Mouse (Mus musculus) macrophage (primary cell): ENCODE results near the gene Sorcs3. TPM values are rescaled to one million over a fixed set of nuclear protein-coding genes. Genes with fewer than 3 reads are reported as not detected.

Experiments
- H3K27ac ChIP-seq: fragments of 350-480 bp; formaldehyde crosslinking; 2 replicates; pipeline ENCODE4 v1.9.0; 2021
- H3K36me3 ChIP-seq: fragments of 350-480 bp; formaldehyde crosslinking; 2 replicates; pipeline ENCODE4 v1.9.0; 2021; ENCODE audit errors: inconsistent target
- H3K4me3 ChIP-seq: fragments of 350-480 bp; formaldehyde crosslinking; 2 replicates; pipeline ENCODE4 v1.9.0; 2021; ENCODE audit errors: inconsistent target
- H3K79me2 ChIP-seq: fragments of 350-480 bp; formaldehyde crosslinking; 2 replicates; pipeline ENCODE4 v1.9.0; 2021; ENCODE audit errors: inconsistent target
- WGBS: methylation state at CpG from one replicate; pipeline ENCODE4 v1.1.7; 2026; ENCODE audit warnings: inconsistent platforms; ENCODE audit not compliant: missing documents; 5-methylcytosine and 5-hydroxymethylcytosine counted together
- polyA plus RNA-seq: library from polyadenylated mRNA; stranded (reverse); fragments of 250-400 nt; gene quantifications from 3 replicates; pipeline ENCODE4 v1.2.4, GENCODE M21; 2018; ENCODE audit warnings: inconsistent platforms

The Sorcs3 gene
- polyA plus RNA-seq, 1 experiment from 2014 or later = not detected

DNA sequence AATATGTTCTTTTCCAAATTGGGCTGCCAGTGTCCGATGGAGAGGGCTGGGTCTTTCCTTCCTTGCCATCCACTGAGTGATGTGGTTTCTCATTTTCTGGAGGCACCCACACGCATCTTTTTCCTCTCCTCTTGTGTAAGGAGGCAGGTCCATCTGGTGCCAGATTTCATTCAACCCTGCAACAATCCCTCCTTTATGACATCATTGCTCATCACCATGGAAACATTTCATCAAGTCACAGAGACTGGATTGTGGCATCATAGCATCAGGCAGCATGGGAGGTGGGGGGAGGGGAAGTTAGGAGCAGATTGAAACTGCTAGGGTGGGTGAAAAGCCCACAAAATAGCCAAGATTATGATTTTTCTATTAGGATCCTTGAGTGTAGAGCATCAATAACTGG lies 35.1 kb downstream of the Sorcs3 start:
- Histone ChIP-seq H3K79me2 (no peaks in the 10 kb centered on the region), H3K27ac (no peak overlapping the region), H3K36me3 (no peaks in the 10 kb centered on the region), H3K4me3 (no peak overlapping the region)
- WGBS = 63% methylated on average over 2 of the region's 2 CpGs

DNA sequence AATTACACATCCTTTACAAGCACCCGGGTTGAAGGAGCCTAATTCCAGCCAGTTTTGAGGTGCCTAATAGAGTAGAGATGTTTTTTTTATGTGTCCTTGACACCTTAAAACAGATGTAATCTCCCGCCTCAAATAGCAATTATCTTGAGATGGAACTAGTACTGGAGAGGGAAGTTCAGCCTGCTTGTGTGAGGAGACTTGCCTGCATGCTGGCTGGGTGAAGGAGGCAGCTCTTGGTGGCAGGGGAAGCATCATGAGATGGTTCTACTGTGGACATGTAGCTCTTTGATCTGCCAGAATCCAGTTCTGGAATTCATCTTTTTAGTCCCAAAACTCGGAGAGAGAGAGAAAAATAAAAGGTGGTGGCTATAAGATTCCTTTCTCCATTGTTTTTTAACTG lies 38.2 kb downstream of the Sorcs3 start:
- Histone ChIP-seq H3K79me2 (no peaks in the 10 kb centered on the region), H3K36me3 (no peaks in the 10 kb centered on the region), H3K4me3 (no peak overlapping the region), H3K27ac (no peak overlapping the region)
- WGBS = 76% methylated on average over 3 of the region's 3 CpGs

DNA sequence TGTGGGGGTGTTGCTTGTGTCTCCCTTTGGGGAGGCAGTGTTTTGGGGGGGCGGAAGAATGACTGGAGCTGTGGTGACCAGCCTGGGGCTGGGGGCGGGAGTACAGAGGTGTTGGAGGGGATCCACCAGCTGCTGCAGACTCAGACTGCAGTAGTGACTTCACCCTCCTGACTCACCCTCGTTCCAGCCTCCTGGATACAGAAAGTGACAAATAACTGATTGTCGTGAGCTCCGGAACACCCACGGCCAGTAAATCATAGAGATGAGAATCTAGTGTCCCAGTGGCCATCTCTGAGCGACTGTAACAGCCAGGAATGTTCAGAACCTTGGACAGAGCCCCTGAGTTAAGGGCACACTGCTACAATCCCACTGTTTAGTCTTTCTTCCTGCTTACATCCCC lies 53.4 kb downstream of the Sorcs3 start:
- no peaks in the 10 kb centered on the region for H3K79me2 ChIP-seq
- H3K27ac ChIP-seq = no peak overlapping the region
- no peak overlapping the region for H3K4me3 ChIP-seq
- no peaks in the 10 kb centered on the region for H3K36me3 ChIP-seq
- 56% methylated on average over 7 of the region's 7 CpGs for WGBS

GRCm38 (mm10) chr19:48260671-48261070 lies 54.8 kb downstream of the Sorcs3 start:
- Histone ChIP-seq H3K4me3 (no peak overlapping the region), H3K36me3 (no peaks in the 10 kb centered on the region), H3K79me2 (no peaks in the 10 kb centered on the region), H3K27ac (no peak overlapping the region)
- 73% methylated on average over 6 of the region's 8 CpGs for WGBS

- Histone ChIP-seq H3K79me2 (no peaks in the 10 kb centered on the region), H3K27ac (no peak overlapping the region), H3K4me3 (no peak overlapping the region), H3K36me3 (no peaks in the 10 kb centered on the region)
- 86% methylated on average over 5 of the region's 5 CpGs for WGBS
Measured at GRCm38 (mm10) chr19:48263750-48264149, 57.9 kb downstream of the Sorcs3 start.

GRCm38 (mm10) chr19:48280273-48280672 lies 74.4 kb downstream of the Sorcs3 start:
- Histone ChIP-seq H3K27ac (no peak overlapping the region), H3K4me3 (no peak overlapping the region), H3K36me3 (no peaks in the 10 kb centered on the region), H3K79me2 (no peaks in the 10 kb centered on the region)
- 91% methylated on average over 8 of the region's 8 CpGs for WGBS

DNA sequence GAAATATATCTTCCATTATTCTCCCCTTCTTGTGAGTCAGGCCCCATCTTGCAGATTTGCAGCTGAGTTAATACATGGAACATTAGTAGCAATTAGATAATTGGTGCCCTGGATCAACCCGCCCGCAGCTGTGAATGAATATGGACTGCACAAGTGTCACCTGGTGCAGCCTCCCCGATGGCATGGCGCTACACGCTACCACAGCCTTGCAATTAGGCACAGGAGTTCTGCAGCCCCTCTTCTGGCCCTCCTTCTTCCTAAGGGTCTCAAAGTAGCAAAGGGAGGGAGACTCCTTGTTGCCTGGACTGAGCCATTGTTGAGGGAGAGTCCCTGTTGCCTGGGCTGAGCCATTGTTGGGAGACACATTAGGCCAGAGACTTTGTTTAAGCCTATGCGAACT lies 76.4 kb downstream of the Sorcs3 start:
- no peaks in the 10 kb centered on the region for H3K79me2 ChIP-seq
- WGBS = 98% methylated on average over 6 of the region's 6 CpGs
- no peaks in the 10 kb centered on the region for H3K36me3 ChIP-seq
- no peak overlapping the region for H3K27ac ChIP-seq
- no peak overlapping the region for H3K4me3 ChIP-seq

DNA sequence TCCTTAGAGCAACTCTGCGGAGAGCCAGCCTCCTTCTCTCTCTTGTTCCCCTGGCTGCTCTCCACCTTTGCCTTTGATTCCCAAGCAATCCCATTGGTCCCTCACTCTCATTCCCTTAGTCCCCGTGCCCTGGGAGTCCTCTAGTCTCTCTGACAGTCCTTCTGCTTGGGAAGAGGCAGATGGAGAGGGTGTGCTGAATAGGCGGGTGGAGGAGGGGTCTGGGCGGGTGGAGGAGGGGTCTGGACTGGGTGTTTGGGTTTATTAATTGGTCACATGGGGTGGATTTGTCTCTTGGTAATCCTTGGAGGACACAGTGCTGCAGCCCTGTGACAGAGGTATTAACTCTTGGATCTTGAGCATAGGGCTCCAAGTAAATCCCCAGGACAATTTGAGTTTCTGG lies 77.4 kb downstream of the Sorcs3 start:
- Histone ChIP-seq H3K27ac (no peak overlapping the region), H3K79me2 (no peaks in the 10 kb centered on the region), H3K4me3 (no peak overlapping the region), H3K36me3 (no peaks in the 10 kb centered on the region)
- WGBS = 54% methylated on average over 4 of the region's 4 CpGs

GRCm38 (mm10) chr19:48285602-48286225 lies 79.9 kb downstream of the Sorcs3 start:
- H3K36me3 ChIP-seq = no peaks in the 10 kb centered on the region
- no peak overlapping the region for H3K4me3 ChIP-seq
- no peaks in the 10 kb centered on the region for H3K79me2 ChIP-seq
- H3K27ac ChIP-seq = no peak overlapping the region
- WGBS = 72% methylated on average over 10 of the region's 10 CpGs

DNA sequence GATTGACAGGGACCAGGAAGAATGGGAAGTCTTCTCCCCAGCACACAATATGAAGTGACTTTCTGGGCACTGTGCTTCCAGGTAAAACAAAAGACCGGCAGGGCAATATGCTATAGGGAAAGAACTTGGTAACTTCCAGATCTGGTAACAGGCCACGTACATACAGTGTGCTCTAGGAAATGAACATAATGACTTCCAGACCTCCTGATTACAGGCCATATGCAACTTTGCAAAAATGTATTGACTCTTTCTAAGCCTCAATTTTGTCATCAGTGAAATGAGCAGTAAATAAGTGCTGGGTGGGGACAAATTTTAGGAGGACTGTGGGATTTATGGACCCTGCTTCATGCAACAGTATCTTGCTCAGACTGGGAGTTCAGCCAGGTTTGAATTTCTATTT lies 88.4 kb downstream of the Sorcs3 start:
- no peak overlapping the region for H3K27ac ChIP-seq
- 88% methylated on average over 2 of the region's 2 CpGs for WGBS
- no peak overlapping the region for H3K4me3 ChIP-seq
- H3K79me2 ChIP-seq = no peaks in the 10 kb centered on the region
- H3K36me3 ChIP-seq = no peaks in the 10 kb centered on the region

DNA sequence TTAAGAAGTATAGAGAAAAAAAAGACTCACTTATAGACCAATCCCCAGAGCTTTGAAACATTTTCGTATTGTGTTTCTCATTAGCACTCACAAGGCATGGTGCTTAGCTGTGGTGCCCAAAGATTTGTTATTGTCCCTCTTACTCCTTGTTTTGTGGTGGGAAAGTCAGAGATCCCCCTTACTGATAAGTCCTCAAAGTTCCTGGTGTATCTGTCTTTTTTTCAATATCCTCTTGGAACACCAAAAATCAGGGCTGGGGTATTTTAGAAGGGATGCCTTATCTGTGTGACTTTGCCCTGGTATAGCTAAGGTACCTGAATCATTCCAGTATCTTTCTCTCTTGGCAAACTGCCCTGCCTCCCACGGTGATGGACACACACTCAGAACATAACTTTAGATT lies 92.6 kb downstream of the Sorcs3 start:
- WGBS = 87% methylated on average over 2 of the region's 2 CpGs
- no peak overlapping the region for H3K4me3 ChIP-seq
- H3K27ac ChIP-seq = no peak overlapping the region
- H3K79me2 ChIP-seq = no peaks in the 10 kb centered on the region
- no peaks in the 10 kb centered on the region for H3K36me3 ChIP-seq

GRCm38 (mm10) chr19:48300440-48301231 lies 94.8 kb downstream of the Sorcs3 start:
- Histone ChIP-seq H3K27ac (no peak overlapping the region), H3K36me3 (no peaks in the 10 kb centered on the region), H3K79me2 (no peaks in the 10 kb centered on the region), H3K4me3 (no peak overlapping the region)
- 81% methylated on average over 14 of the region's 14 CpGs for WGBS

DNA sequence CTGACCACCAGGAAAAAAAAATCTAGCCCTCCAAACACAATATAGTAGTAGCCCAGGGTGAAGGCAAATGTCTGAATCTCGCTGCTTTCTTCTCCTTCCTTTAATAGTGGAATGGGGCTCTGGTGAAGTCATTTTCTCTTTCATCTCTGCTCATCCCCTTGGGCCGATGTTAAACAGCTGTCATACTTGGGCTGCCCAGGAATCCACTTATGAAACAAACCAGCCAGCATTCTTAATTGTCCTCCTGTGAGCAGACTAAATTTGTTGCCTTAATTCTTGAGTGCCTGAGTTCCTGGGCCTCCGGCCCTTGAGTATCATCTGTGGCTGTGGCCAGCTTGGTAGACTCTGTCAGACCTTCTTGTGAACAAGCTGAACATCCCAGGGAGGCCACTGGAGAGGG lies 95.5 kb downstream of the Sorcs3 start:
- no peaks in the 10 kb centered on the region for H3K36me3 ChIP-seq
- no peaks in the 10 kb centered on the region for H3K79me2 ChIP-seq
- no peak overlapping the region for H3K27ac ChIP-seq
- H3K4me3 ChIP-seq = no peak overlapping the region
- 85% methylated on average over 3 of the region's 3 CpGs for WGBS

GRCm38 (mm10) chr19:48308341-48308740 lies 102.5 kb downstream of the Sorcs3 start:
- 89% methylated on average over 8 of the region's 8 CpGs for WGBS
- Histone ChIP-seq H3K27ac (no peak overlapping the region), H3K79me2 (no peaks in the 10 kb centered on the region), H3K4me3 (no peak overlapping the region), H3K36me3 (no peaks in the 10 kb centered on the region)

DNA sequence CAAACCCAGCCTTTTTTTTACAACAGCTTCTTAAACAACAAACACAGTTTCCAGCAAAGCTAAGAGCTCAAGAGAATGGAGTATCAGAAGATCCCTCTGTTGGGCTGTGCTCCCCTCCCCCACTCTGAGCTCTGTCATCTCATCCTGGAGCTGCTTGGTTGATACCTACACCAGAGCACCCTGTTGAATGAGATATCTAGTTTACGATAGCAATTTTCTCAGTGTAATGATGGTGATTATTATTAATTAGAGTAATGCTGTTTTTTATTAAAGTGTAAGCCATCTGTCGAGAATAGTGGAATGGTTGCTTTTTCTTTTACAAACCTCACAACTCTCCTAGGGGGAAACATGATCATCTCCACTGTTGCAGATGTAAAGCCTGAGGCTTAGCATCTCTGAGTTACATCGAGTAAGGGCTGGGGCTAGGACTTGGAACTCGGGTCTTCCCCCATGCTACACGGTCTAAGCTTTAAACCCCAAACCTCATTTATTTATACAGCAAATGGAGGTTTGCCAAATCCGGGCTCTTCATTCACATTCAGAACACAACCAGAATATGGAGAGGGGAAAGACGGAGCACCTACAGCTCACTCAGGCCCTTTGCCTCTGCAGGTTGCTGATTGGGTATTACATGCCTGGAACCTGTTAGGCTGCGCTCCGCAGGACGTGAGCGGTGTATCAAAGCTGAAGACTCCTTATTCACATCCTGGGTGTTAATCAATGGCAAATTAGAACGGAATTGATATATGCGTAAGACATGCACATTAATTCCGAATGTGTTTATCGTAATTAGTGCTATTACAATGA lies 103.9 kb downstream of the Sorcs3 start:
- H3K27ac ChIP-seq = no peak overlapping the region
- 76% methylated on average over 15 of the region's 15 CpGs for WGBS

More for the DNA sequence above, 103.9 kb downstream of the Sorcs3 start:
- Histone ChIP-seq H3K79me2 (no peaks in the 10 kb centered on the region), H3K4me3 (no peak overlapping the region), H3K36me3 (no peaks in the 10 kb centered on the region)
